Mouse (Mus musculus): Measurements from ENCODE around the gene Kctd18.

DNA sequence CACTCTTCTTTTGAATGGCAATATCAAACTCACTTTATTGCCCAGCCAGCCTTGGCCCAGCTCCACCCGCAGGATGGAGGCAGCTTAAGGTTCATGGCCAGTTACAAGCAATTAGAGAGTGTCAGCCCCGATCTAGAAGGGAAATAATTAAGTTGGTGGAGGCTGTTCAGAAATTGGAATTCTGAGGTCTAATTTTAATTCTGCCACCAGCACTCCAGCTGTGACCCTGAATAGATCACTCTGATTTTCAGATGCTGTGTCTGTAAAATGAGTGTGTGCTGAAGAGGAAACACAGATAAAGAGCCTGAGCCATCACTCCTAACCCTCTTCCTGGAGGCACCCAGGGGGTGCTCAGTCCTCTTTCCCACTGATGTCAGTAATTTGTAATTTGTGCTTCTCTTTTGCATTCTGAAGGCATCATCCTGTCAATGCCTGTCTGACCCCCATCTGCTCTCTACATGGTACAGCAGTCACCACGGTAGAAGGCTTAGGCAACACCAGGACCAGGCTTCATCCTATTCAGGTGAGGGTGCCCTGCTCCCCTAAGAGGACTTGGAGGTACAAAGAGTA lies 28.1 kb upstream of the Kctd18 start:
- TF ChIP-seq MAX (IDR thresholded peaks at IDR 0.05) (no peak), CTCF (IDR thresholded peaks at IDR 0.05; ENCODE audit: control insufficient read depth, insufficient read depth, insufficient read length) (no peak), CEBPB (IDR thresholded peaks at IDR 0.05; ENCODE audit: low read depth) (no peak)
